Mouse (Mus musculus) inflammation-experienced regulatory T-cells, adult 6 months (primary cell): Measurements from ENCODE around the gene Vmn1r41. TPM values are rescaled to one million over a fixed set of nuclear protein-coding genes. Genes with fewer than 3 reads are reported as not detected.

Experiments
- ATAC-seq: one replicate; pipeline ENCODE4 v1.8.0; 2017
- polyA plus RNA-seq, 3 experiments: library from polyadenylated mRNA; unstranded; fragments of 100-300 nt; shearing (Covaris generic); gene quantifications; one replicate each; pipeline ENCODE4 v1.2.1; 2017

Gene Vmn1r41
- polyA plus RNA-seq, result not detected

- ATAC-seq, result no peak
Observed at GRCm38 (mm10) chr6:89740466-89740865, at the start of gene Vmn1r41. Gene Vmn1r41 (plus strand): TSS chr6:89740766.

GRCm38 (mm10) chr6:89706624-89707023 is 33.9 kb upstream of the Vmn1r41 start:
- no peak for ATAC-seq

GRCm38 (mm10) chr6:89707240-89707639 is 33.3 kb upstream of the Vmn1r41 start, which contains the start of gene Vmn1r40:
Gene Vmn1r40 (plus strand): TSS chr6:89707540.
- no peak for ATAC-seq

GRCm38 (mm10) chr6:89718051-89718450 is 22.5 kb upstream of the Vmn1r41 start:
- no peak for ATAC-seq

GRCm38 (mm10) chr6:89742811-89743210 is 2.2 kb downstream of the Vmn1r41 start:
- ATAC-seq, result no peak

GRCm38 (mm10) chr6:89790231-89790630 is 49.7 kb downstream of the Vmn1r41 start:
- ATAC-seq, result no peak

Other genes with a start within 250 kb of the Vmn1r41 start
- gene Chchd6, start 145.1 kb upstream of the Vmn1r41 start, polyA plus RNA-seq, result 1 to 10 TPM; 3.0 to 5.3 (median 3.6) TPM
- under 1 TPM in 2 of 3 experiments, not detected in 1; 0.48 to 0.74 TPM for gene Txnrd3, start 96.8 kb upstream of the Vmn1r41 start, polyA plus RNA-seq
- not detected for gene Vmn1r40, start 33.2 kb upstream of the Vmn1r41 start, polyA plus RNA-seq
- gene Vmn1r42, start 135.6 kb downstream of the Vmn1r41 start, polyA plus RNA-seq, result not detected
- gene Vmn1r43, start 135.6 kb downstream of the Vmn1r41 start, polyA plus RNA-seq, result not detected
- not detected for gene Vmn1r44, start 142.9 kb downstream of the Vmn1r41 start, polyA plus RNA-seq
- gene Vmn1r45, start 199.8 kb downstream of the Vmn1r41 start, polyA plus RNA-seq, result not detected
- gene Vmn1r46, start 228.5 kb downstream of the Vmn1r41 start, polyA plus RNA-seq, result under 1 TPM in 2 of 3 experiments, not detected in 1; 0.03 to 0.07 TPM